Mouse (Mus musculus) inflammation-experienced regulatory T-cells, adult 6 months (primary cell): ENCODE data around the gene Cachd1. TPM values are rescaled to one million over a fixed set of nuclear protein-coding genes. Genes with fewer than 3 reads are reported as not detected.
A peak's percentile ranks its signal among the peaks of the same experiment; 100 is the strongest.

Experiments
- ATAC-seq: one replicate; pipeline ENCODE4 v1.8.0; 2017
- polyA plus RNA-seq, 3 experiments: library from polyadenylated mRNA; unstranded; fragments of 100-300 nt; shearing (Covaris generic); gene quantifications; one replicate each; pipeline ENCODE4 v1.2.1; 2017

Gene Cachd1
- polyA plus RNA-seq, 3 experiments from 2014 or later: not detected

GRCm38 (mm10) chr4:101069154-101069971 is 292.9 kb downstream of the Cachd1 start:
- peak; percentile 17 for ATAC-seq

- ATAC-seq: no peak
Measured at GRCm38 (mm10) chr4:101071570-101071969, 295.1 kb downstream of the Cachd1 start.

- no peak for ATAC-seq
Measured at GRCm38 (mm10) chr4:101076425-101076824, 299.9 kb downstream of the Cachd1 start.

Other genes with a start within 250 kb of the Cachd1 start
- not detected for gene Gm10577, start 244.0 kb downstream of the Cachd1 start, polyA plus RNA-seq